Mouse (Mus musculus): Measurements from ENCODE around the gene Rsph3b.
"Not testable (repeated sequence)": the region's sequence is repeated elsewhere in the genome, so short reads cannot be mapped to it uniquely, and the experiment has no call there.

DNA sequence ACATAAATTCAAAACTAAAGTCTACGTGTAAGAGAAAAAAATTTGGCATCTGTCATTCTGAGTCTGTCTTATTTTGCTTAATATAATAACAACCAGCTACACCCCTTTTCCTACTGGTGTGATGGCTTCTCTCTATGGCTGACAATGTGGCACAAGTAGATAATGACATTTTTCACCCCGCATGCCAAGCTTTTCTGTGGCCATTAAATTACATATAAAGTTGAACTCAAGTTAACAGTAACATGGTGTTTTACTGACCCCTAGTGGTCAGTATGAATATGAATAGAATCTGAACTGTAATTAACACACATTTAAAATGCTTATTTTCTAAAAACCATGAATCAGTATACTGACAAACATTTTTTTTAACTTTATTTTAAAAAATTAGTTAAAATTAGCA is 48.1 kb downstream of the Rsph3b start:
- TF ChIP-seq GATA1, TAL1 (IDR thresholded peaks at IDR 0.05; ENCODE audit: low read length): not testable (repeated sequence)

All from erythroblast, embryonic 14.5 days (primary cell).